Mouse (Mus musculus) left cerebral cortex, adult 11 months (tissue): ENCODE data around the gene Ggnbp2.

Source experiments
- DNase-seq: peaks from one replicate; pipeline ENCODE4 v3.0.0; 2022; ENCODE audit warnings: low spot score

The Ggnbp2 gene

GRCm38 (mm10) chr11:84870337-84871043 is at the start of gene Ggnbp2:
TSS of gene Ggnbp2 (minus strand) at chr11:84870817.
- DNase-seq: peak; percentile 84

- no peak for DNase-seq
Observed at GRCm38 (mm10) chr11:84919951-84920350, 49.3 kb upstream of the Ggnbp2 start.

GRCm38 (mm10) chr11:84919276-84919675 is 48.7 kb upstream of the Ggnbp2 start:
- no peak for DNase-seq

- DNase-seq: peak; percentile 51
Observed at GRCm38 (mm10) chr11:84918425-84918824, 47.8 kb upstream of the Ggnbp2 start.

- DNase-seq: no peak
Observed at GRCm38 (mm10) chr11:84916703-84917300, 46.2 kb upstream of the Ggnbp2 start.

GRCm38 (mm10) chr11:84916053-84916702 is 45.6 kb upstream of the Ggnbp2 start, which contains the start of gene Znhit3:
TSS of gene Znhit3 (minus strand) at chr11:84916366.
- peak; percentile 88 for DNase-seq

GRCm38 (mm10) chr11:84914673-84915072 is 44.1 kb upstream of the Ggnbp2 start:
- no peak for DNase-seq

GRCm38 (mm10) chr11:84910411-84910810 is 39.8 kb upstream of the Ggnbp2 start:
- no peak for DNase-seq

- DNase-seq: no peak
Observed at GRCm38 (mm10) chr11:84908480-84908879, 37.9 kb upstream of the Ggnbp2 start.

GRCm38 (mm10) chr11:84907081-84907480 is 36.5 kb upstream of the Ggnbp2 start:
- no peak for DNase-seq

GRCm38 (mm10) chr11:84904597-84905144 is 34.1 kb upstream of the Ggnbp2 start:
- peak; percentile 19 for DNase-seq

GRCm38 (mm10) chr11:84893113-84893512 is 22.5 kb upstream of the Ggnbp2 start:
- no peak for DNase-seq

- no peak for DNase-seq
Observed at GRCm38 (mm10) chr11:84891705-84892104, 21.1 kb upstream of the Ggnbp2 start.

- DNase-seq: no peak
Observed at GRCm38 (mm10) chr11:84889492-84889891, 18.9 kb upstream of the Ggnbp2 start.

GRCm38 (mm10) chr11:84888025-84888424 is 17.4 kb upstream of the Ggnbp2 start:
- DNase-seq: no peak

- DNase-seq: no peak
Observed at GRCm38 (mm10) chr11:84886767-84887511, 16.3 kb upstream of the Ggnbp2 start.

GRCm38 (mm10) chr11:84886236-84886635 is 15.6 kb upstream of the Ggnbp2 start:
- no peak for DNase-seq

GRCm38 (mm10) chr11:84885238-84885637 is 14.6 kb upstream of the Ggnbp2 start:
- no peak for DNase-seq

- DNase-seq: no peak
Observed at GRCm38 (mm10) chr11:84882346-84882745, 11.7 kb upstream of the Ggnbp2 start.

GRCm38 (mm10) chr11:84880971-84881370 is 10.4 kb upstream of the Ggnbp2 start:
- no peak for DNase-seq

- no peak for DNase-seq
Observed at GRCm38 (mm10) chr11:84880465-84880961, 9.9 kb upstream of the Ggnbp2 start.
